Mouse (Mus musculus): ENCODE data around the gene Lrrc59.
"Not testable (repeated sequence)": the region's sequence is repeated elsewhere in the genome, so short reads cannot be mapped to it uniquely, and the experiment has no call there.

Lrrc59 gene

DNA sequence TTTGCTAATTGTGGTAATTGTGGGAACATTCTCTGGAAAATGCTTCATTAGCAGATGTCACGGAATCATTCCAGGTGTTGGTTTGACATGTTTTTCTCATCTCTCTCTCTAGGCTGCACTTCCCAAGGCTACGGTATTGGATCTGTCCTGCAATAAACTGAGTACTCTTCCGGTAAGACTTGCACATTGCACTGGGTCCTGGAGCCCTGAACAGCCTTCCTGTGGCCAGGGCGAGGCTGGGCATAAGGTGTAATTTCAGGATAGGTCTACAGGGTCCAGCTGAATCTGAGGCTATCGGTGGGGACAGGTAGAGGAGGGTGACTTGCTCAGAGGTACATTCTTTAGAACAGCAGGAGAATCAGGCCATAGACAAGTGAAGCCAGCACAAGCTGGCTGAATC is 2.4 kb downstream of the Lrrc59 start:
- no peak for DNase-seq (ENCODE audit: low spot score)

DNA sequence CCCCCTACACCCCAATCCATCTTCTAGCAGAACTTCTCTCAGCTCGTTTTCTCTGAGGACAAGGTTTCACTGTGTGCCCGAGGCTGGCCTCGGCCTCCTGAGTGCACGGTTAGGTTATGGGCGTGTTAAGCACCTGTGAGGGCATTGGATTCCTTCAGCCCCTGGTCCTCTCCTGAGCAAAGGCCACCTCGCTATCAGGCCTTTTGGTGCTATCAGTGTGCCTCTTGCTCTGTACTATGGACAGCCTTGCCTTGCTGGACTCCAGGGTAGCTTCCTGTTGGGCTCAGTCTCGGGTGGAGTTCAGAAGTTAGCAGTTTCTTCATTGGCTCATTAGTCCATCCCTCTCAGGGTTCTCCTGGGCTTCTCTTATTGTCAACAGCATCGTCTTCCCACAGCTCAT is 3.4 kb downstream of the Lrrc59 start:
- no peak for DNase-seq (ENCODE audit: low spot score)

DNA sequence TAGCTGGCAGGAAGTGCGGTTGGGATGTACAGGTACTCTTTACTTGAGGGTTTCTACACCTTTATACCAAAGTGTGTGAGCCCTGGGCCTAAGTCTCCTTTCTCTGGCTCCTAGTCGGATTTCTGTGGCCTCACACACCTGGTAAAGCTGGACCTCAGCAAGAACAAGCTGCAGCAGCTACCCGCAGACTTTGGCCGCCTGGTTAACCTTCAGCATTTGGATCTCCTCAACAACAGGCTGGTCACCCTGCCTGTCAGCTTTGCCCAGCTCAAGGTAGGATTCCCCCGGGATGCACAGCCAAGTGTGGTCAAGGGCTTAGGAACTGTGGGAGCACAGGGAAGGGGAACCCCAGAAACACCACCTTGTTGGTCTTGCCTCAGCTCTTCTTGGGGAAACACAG is 4.9 kb downstream of the Lrrc59 start:
- DNase-seq (ENCODE audit: low spot score) = no peak

DNA sequence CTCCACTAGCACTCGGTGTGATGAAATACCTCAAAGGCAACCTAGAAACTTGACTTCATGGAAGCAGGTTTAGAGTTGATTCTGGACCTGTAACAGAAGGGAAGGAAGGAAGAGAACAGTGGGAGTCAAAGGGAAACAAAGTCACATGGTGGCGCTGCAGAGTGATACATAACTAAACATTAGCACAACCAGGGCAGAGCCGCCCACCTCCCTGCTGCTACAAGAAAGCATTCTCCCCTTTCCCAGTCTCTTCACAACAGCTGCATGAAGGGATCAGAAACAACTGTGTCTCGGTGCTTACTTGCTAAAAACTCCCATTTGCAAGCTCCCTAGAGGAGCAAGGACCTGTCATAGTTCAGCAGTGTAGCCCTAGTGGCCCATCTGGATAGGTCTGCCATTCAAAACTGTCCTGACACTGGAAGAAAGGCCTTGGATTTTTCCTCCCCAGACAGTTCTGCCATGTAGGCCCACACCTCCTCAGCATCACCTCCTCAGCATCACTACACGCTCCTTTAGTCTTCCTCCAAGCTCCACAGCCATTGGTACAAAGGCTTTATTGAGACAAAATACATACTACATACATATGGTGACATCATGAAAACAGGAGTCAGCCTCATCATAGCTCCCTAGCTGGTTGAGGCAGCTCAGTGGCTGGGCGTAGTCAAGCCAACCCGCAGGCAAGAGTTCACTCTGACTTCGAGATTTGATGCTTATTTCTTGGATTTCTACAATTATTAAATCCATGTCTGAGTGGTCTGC is 15.1 kb downstream of the Lrrc59 start:
- DNase-seq (ENCODE audit: low spot score) = no peak

DNA sequence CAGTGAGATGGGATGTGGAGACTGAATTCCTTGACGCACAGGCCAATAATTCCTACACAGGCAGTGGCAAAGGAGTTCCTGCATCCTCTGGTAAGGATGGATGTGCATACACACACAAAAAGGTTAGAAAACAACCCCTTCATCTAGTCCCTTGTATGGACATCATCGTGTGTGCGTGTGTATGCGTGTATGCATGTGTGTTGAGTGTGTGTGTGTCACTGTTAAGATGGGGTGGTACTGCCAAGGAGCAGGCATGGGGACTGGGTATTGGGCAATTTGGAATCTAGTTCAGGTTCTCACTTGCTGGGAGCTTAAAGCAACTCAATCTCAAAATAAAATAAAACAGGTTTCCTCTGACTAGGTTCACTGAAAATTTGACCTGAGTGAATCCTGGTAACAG is 16.9 kb downstream of the Lrrc59 start:
- no peak for DNase-seq (ENCODE audit: low spot score)

DNA sequence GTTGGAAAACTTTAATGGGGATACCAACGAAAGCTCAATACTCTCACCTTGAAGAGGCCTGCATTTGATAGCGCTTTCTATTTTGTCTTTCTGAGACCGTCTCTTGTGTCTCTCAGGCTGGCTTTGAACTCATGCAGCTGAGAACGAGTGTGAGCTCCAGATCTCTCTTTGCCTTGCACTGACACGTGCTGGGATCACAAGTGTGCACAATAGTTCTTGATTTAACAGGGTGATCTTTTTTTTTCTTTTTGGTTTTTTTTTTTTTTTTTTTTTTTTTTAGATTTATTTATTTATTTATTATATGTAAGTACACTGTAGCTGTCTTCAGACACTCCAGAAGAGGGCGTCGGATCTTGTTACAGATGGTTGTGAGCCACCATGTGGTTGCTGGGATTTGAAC is 21.7 kb downstream of the Lrrc59 start:
- DNase-seq (ENCODE audit: low spot score) = not testable (repeated sequence)

DNA sequence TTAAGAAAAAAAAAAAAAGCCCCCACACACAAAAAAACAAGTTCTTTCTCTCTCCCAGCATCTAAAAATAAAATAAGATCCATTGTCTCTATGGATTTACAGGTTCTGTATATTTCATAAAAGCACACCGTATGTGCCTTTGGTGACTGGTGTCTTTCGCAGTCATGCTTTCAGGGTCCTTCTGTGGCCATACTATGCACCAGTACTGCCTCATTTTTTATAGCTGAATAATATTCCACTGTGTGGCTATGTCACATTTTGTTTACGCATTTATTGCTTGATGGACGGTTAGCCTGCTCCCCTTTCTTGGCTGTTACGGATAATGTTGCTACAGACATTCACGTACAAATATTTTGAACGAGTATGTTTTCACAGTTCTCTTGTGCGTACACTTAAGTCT is 23.4 kb downstream of the Lrrc59 start:
- no peak for DNase-seq (ENCODE audit: low spot score)

DNA sequence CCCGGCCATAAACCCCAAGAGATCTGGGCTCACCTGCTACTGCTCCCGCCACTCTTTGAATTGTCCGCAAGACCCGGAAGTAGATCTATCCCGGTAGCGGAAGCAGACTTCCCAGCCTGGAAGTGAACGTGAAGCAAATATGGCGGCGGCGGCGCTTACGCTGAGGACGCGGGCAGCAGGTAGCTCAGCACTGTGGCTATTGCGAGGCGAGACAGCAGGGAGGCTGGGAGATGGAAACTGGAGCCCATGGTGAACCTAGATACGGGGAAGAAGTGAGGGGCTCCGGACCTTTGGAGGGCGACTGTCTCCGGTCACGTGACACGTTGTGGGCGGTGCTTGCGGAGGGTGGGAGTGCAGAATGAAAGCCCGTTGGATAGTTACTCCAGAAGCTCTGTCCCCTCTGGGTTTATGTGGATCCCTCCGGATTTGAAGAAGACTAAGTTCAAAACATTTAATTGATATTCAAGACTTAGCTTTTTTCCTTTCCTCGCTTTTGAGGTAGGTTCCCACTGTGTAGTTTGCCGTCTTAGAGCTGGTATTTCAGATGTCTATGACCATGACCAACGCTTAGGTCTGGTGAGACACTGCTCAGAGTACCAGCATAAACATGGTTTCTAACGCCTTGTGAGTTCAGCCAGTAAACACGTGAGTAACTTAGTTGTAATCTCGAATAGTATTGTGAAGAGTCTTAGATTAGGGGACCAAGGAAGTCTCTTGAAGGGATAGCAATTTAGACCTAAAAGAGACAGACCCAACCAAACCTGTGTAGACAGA is 24.3 kb downstream of the Lrrc59 start, which contains the start of the genes Mrpl27 and Eme1:
TSS of gene Mrpl27 (plus strand) at position 105 of the 774 bp plus-strand sequence.
TSS of gene Eme1 (minus strand) at position 302 of the 774 bp plus-strand sequence.
- DNase-seq (ENCODE audit: low spot score) = peak; percentile 88

DNA sequence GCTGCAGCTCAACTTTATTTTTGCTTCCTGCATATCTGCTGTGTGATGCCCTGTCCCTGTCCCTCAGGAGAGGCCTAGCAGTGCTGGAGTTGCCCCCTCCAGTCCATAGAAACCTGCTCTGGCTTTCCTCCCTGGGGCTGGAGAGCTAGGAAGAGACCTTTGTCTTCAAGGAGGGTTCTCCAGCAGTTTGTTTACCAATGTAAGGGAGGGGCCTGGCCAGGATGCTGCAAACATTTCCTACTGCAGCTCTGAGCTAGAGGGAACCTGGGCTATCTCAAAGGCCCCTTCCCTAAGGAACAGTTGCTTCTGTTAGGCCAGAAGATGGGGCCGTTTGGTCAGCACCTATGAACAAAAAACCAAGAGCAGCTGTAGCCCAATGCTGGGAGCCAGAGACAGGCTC is 31.8 kb downstream of the Lrrc59 start:
- DNase-seq (ENCODE audit: low spot score) = no peak

DNA sequence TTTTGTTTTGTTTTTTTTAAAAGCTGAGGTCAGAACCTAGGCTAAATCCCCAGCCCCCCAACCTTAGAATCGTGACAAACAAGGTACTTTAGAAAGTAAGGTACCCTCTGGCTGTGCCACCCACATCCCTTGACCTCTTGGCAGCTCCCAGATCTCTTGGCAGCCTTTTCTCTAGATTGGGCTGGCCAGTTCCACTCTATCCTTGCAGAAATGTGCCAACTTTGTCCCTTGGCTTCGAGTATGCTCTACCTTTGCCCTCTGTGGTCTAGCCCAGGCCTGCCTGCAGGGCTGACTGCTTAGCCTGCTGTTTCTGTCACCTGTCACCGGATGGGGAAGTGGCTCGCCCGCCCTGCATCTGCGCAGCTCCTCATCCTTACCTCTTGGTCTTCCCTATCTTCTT is 35.7 kb downstream of the Lrrc59 start:
- DNase-seq (ENCODE audit: low spot score) = peak; percentile 55

DNA sequence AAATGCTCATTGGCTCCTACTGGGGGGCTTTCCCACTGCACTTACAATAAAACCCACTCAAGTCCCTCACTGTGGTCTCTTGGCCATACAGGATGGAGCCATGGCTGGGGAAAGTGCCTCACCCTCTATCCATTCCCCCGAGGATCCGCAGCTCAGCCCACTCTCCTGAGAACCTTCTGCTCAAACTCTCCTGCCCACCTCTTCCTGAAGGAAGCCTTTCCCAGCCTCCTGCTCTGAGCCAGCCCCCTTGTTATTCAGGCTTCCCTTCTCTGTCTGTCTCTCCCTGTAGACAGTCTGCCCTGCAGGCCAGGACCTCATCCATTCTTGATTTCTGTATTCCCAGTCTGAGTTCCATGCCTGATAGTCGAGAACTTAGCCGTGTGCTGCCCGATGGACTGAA is 45.4 kb downstream of the Lrrc59 start:
- DNase-seq (ENCODE audit: low spot score) = no peak

DNA sequence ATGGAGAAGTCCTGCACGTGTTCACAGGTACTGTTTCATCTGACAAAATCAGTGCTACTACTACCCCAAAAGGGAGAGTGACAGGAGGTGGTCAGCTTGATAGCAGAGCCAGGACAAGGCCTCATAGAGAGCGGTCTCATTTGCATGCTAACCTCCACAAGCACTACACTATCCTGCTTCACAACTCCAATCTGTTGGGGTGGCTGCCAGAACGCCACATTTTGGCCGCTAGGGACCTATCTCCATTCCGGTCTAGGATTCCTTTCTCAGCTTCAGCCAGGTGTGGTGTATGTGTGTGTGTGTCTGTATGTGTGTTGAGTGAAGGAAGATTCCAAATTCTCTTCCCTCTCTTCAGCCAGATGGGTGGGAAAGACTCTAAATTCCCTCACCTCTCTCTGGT is 45.9 kb downstream of the Lrrc59 start:
- no peak for DNase-seq (ENCODE audit: low spot score)

DNA sequence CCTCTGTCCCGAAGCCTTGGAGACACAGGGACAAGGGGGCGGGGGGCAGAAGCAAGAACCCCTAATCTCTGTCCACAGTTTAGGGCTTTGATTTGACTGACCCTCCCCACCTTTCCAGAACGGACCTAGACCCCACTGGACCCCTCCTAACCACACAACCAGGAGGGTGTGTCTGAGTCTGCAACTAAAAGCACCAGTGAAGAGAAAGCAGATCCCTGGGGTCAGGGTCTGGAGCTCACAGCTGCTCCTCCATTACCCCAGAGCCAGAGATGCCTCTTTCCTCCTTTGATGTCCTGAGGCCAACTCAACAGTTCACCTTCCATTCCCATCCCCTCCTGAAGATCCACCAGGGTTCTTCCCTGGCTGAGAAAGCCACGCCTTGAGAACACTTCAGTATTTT is 46.7 kb downstream of the Lrrc59 start:
- DNase-seq (ENCODE audit: low spot score) = no peak

DNA sequence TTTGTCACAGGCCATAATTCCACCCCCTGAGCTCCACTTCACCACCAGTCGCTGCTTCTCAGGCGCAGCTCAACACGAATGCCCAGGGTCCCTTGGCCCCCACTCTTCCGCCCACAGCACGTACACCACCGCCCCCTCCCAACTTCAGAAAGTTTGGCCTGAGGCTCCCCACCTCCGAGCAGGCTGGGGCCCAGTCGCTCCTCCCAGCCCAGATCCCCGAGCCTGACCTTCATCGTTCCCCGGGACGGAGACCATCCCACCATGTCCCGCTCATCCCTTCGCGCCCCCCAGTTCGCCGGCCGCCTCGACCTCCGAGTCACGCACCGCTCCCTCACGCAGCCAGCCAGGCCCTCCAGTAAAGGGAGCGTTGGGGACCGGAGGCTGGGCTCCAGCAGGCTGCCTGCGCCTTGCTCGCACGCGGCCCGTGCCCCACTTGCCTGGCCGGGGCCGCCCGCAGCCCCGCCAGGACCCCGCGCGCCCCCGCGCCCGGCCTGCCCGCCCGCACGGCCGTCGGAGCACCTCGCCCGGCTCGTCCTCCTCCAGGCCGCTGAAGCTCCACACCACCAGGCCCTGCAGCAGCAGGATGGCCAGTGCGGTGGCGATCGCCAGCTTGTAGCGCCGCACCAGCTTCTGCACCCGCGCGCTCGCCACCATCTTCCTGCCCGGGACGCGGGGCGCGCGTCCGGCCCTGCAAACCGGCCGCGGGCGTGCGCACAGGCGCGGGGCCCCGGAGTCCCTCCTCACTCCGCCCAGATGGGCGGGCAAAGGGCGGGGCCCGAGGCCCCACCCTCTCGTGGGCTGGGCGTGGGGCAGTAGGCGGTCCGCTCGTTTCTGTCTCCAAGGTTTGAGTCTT is 47.4 kb downstream of the Lrrc59 start, which contains the start of gene Xylt2:
TSS of gene Xylt2 (minus strand) at position 762 of the 853 bp plus-strand sequence.
- peak; percentile 87 for DNase-seq (ENCODE audit: low spot score)

DNA sequence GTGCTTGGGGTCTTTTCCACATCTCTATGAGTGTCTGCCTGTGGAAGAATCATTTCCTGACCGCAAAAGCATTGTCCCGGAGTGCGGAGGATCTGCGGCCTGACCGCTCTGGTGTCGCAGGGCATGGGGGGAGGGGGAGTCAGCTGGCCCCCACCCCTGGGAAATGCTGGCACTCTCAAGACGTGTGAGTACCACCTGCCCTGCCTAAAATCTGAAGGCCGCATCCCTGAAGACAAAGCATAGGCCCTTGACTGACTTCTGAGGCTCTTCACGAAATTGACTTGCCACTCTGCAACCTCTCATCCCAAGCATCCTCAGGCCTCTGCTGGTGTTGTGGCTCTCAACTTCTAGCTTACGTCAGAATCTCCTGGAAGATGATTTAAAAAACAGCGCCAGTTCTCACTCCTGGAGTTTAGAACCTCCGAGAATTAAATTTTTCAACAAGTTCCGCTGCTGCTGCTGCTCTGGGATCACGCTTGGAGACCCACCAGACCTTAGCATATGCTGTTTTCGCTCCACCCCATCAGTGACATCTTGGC is 48.1 kb downstream of the Lrrc59 start:
- no peak for DNase-seq (ENCODE audit: low spot score)

DNA sequence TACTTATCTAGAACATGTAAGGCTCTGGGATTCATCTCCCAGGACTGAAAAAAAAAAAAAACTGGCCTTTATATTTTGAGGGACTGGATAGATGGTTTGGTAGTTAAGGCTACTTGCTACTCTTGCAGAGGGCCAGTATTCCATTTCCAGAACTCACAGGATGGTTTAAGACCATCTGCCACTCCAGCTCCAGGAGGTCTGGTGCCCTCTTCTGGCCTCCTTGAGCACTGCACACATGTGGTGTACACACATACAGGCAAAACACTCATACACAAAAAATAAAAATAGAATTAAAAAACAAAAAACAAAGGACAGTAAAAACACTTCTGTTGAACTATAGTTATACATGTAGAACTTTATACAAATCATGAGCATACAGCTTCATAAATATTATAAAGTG is 51.1 kb downstream of the Lrrc59 start:
- no peak for DNase-seq (ENCODE audit: low spot score)

DNA sequence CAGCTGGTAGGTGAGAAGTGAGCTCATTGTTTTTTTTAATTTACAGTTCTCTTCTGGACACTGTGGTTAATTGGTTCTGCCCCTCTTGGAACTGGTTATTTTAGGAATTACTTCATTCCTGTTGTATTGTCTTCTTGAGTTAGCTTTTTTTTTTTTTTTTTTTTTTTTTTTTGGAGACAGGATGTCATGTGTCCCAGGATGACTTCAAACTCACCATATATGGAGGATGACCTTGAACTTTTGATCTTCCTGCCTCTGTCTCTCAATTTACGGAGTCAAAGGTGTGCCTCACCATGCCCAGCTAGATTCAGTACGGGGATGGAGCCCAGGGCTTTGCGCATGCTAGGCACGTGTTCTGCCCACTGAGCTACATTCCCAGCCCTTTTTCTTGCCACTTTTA is 52.1 kb downstream of the Lrrc59 start:
- DNase-seq (ENCODE audit: low spot score) = no peak

DNA sequence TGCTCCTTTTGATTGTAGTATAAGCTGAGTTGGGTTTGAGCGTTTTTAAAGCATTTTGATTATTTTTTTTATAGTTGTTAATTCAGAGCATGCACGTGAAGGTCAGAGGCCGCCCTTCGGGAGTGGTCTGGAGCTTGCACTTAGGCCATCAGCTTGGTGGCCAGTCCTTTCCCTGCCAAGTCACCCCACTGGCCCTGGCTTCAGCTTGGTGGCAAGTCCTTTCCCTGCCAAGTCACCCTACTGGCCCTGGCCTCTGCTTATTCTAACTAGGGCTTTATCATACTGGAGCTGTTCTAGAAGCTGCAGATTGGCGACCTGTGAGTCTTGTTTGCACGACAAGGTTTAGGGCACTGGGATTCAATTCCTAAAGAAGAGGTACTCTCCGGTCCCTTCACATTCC is 52.9 kb downstream of the Lrrc59 start:
- DNase-seq (ENCODE audit: low spot score) = no peak

DNA sequence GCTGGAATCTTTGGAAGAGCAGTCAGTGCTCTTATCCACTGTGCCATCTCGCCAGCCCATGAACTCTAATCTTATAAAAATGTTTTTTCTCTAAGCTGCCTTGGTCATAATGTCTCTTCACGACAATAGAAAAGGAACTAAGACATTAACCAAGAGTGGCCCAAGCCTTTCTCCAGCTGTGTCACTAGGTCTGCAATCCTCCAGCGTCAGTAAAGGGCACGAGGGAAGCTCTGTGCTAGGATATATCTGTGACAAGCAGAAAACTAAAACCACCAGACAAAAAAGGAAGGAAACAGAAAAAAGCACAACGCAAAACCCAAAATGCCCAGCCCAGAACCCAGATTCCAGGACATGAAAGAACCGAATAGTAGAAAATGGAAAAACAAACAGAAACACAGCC is 57.6 kb downstream of the Lrrc59 start:
- DNase-seq (ENCODE audit: low spot score) = no peak

DNA sequence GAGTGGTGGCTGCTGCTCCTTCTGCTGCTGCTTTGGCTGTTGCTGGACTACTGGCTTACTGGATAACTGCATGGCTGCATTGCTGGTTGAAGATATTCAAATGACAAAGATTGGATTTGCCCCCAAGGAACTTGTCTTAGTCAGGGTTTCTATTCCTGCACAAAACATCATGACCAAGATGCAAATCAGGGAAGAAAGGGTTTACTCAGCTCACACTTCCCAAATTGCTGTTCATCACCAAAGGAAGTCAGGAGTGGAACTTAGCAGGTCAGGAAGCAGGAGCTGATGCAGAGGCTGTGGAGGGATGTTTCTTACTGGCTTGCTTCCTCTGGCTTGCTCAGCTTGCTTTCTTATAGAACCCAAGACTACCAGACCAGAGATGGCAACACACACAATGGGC is 62.9 kb downstream of the Lrrc59 start:
- not testable (repeated sequence) for DNase-seq (ENCODE audit: low spot score)

Data from adipocyte (in vitro differentiated cells).